Mouse (Mus musculus) forebrain, embryonic 11.5 days (tissue): ENCODE results near the gene Kif24. TPM values are rescaled to one million over a fixed set of nuclear protein-coding genes. Genes with fewer than 3 reads are reported as not detected.

Experiments
- ATAC-seq: fragments of 200-750 bp; cut with Nextera tagmentation; replicated peaks from 2 replicates; pipeline ENCODE4 v1.8.0; 2017; ENCODE audit warnings: moderate TSS enrichment; ENCODE audit not compliant: low FRiP score
- DNase-seq: peaks from one replicate; pipeline ENCODE4 v3.0.0-alpha.2; 2017; ENCODE audit warnings: low spot score
- H3K27ac ChIP-seq: fragments of 300-500 bp; sonication (generic); 2 replicates; pipeline ENCODE4 v1.5.1; 2014; ENCODE audit warnings: low read depth, low read length
- H3K27me3 ChIP-seq: fragments of 300-500 bp; sonication (generic); 2 replicates; pipeline ENCODE4 v1.6.1; 2014; ENCODE audit warnings: mild to moderate bottlenecking, low read length, mixed read lengths; ENCODE audit not compliant: control insufficient read depth, insufficient read depth
- H3K36me3 ChIP-seq: fragments of 300-500 bp; sonication (generic); 2 replicates; pipeline ENCODE4 v1.6.1; 2014; ENCODE audit warnings: mild to moderate bottlenecking, low read length, moderate library complexity, mixed read lengths; ENCODE audit not compliant: control insufficient read depth, insufficient read depth
- H3K4me1 ChIP-seq: fragments of 300-500 bp; sonication (generic); replicated peaks from 2 replicates; pipeline ENCODE4 v1.6.1; 2014; ENCODE audit warnings: low read length, mixed read lengths; ENCODE audit not compliant: control insufficient read depth, insufficient read depth
- H3K4me2 ChIP-seq: fragments of 300-500 bp; sonication (generic); 2 replicates; pipeline ENCODE4 v1.6.1; 2014; ENCODE audit warnings: low read depth, mild to moderate bottlenecking, low read length, moderate library complexity, mixed read lengths; ENCODE audit not compliant: severe bottlenecking
- H3K4me3 ChIP-seq: fragments of 300-500 bp; sonication (generic); 2 replicates; pipeline ENCODE4 v1.5.1; 2014; ENCODE audit warnings: low read depth, low read length
- H3K9ac ChIP-seq: fragments of 300-500 bp; sonication (generic); 2 replicates; pipeline ENCODE4 v1.6.1; 2014; ENCODE audit warnings: low read length
- H3K9me3 ChIP-seq: fragments of 300-500 bp; sonication (generic); 2 replicates; pipeline ENCODE4 v1.6.1; 2016; ENCODE audit warnings: low read length, mixed read lengths; ENCODE audit not compliant: control insufficient read depth
- whole genome bisulfite sequencing: fragments of 180-500 bp; shearing (Covaris S2); extraction: QIAGEN DNeasy Blood & Tissue Kit; methylation state at CpG from one replicate; pipeline ENCODE4 v1.1.7; 2014; 5-methylcytosine and 5-hydroxymethylcytosine counted together
- polyA plus RNA-seq: library from polyadenylated mRNA; unstranded; fragments of >200 nt; fragmentation: Nextera tagmentation; extraction: Ambion mirVana; gene quantifications from 2 replicates; pipeline ENCODE4 v1.2.1, GENCODE M21; 2014

Gene Kif24
- polyA plus RNA-seq, 1 experiment from 2014 or later: 15.8 TPM

- H3K4me1 ChIP-seq: no peaks in the 10 kb centered on the region
- DNase-seq (no peak), ATAC-seq (no peak)
- no peak overlapping the region for H3K4me2 ChIP-seq
- no peaks in the 10 kb centered on the region for H3K9me3 ChIP-seq
- H3K27ac ChIP-seq: no peak overlapping the region
- no peaks in the 10 kb centered on the region for H3K27me3 ChIP-seq
- H3K36me3 ChIP-seq: no peaks in the 10 kb centered on the region
- no peak overlapping the region for H3K9ac ChIP-seq
- no peak overlapping the region for H3K4me3 ChIP-seq
- 83% methylated on average over 11 of the region's 11 CpGs for whole genome bisulfite sequencing
Observed at GRCm38 (mm10) chr4:41340912-41341550, 123.7 kb downstream of the Kif24 start.

Other genes with a start within 250 kb of the Kif24 start
- gene Ubap2, start 189.7 kb downstream of the Kif24 start, polyA plus RNA-seq: 92.1 and 97.3 TPM in 2 replicates
- gene Dcaf12, start 150.0 kb downstream of the Kif24 start, polyA plus RNA-seq: 51.8 and 52.5 TPM in 2 replicates
- gene Ubap1, start 115.9 kb downstream of the Kif24 start, polyA plus RNA-seq: 71.4 and 88.1 TPM in 2 replicates
- 64.7 and 68.0 TPM in 2 replicates for gene Nudt2, start 264 bp upstream of the Kif24 start, polyA plus RNA-seq
- gene AI464131, start 38.2 kb upstream of the Kif24 start, polyA plus RNA-seq: 8.7 and 9.2 TPM in 2 replicates
- gene 1110017D15Rik, start 52.4 kb upstream of the Kif24 start, polyA plus RNA-seq: 4.8 and 5.2 TPM in 2 replicates
- gene Fam219a, start 104.7 kb upstream of the Kif24 start, polyA plus RNA-seq: 6.2 and 6.7 TPM in 2 replicates
- gene Dnaic1, start 104.9 kb upstream of the Kif24 start, polyA plus RNA-seq: 1.2 and 1.9 TPM in 2 replicates
- 28.1 and 34.5 TPM in 2 replicates for gene Enho, start 175.4 kb upstream of the Kif24 start, polyA plus RNA-seq
- gene Cntfr, start 232.2 kb upstream of the Kif24 start, polyA plus RNA-seq: 35.2 and 37.1 TPM in 2 replicates
- gene Il11ra1, start 235.1 kb upstream of the Kif24 start, polyA plus RNA-seq: 65.0 and 66.9 TPM in 2 replicates
- gene Rpp25l, start 248.6 kb upstream of the Kif24 start, polyA plus RNA-seq: 92.0 and 92.5 TPM in 2 replicates